Mouse (Mus musculus): ENCODE measurements at regions not wholly inside any gene's neighbourhood (a gene's known extent, or its start where the extent isn't known, plus 50 kb on each side); places are given as distances from the start of the nearest gene placed in this dataset.

DNA sequence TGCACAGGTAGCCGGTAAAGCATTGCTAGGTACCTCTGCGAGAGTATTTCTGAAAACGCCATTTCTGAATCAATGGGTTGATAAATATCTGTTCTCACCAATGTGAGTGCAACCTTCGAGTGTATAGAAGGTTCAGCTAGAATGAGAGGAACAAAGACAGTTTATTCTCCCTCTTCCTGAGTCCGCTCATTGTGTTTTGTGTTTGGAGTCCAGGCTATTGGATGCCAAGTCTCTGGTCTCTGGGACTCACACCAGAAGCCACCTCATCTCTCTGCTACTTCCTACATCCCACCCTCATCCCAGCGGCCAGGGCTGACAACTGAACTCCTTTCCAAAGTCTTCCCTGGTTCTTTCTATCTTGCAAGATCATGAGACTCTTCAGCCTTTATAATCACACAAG is 62.7 kb downstream of the Lrrc30 start:
- H3K9me3 ChIP-seq (ENCODE audit: control insufficient read depth, low read length): no peaks in the 10 kb centered on the region
- 91% methylated on average over 6 of the region's 6 CpGs for WGBS
- no peaks in the 10 kb centered on the region for H3K36me3 ChIP-seq (ENCODE audit: control insufficient read depth, insufficient read depth, low read length)
- DNase-seq (ENCODE audit: low spot score) (no peak), ATAC-seq (ENCODE audit: insufficient number of reproducible peaks, low FRiP score, low TSS enrichment, low read depth) (no peak)
- H3K4me3 ChIP-seq (ENCODE audit: low read depth, low read length): no peak overlapping the region
- H3K27me3 ChIP-seq (ENCODE audit: control insufficient read depth, insufficient read depth, low read length): no peaks in the 10 kb centered on the region
- H3K4me1 ChIP-seq (ENCODE audit: control insufficient read depth, insufficient read depth, low read length): no peaks in the 10 kb centered on the region
- no peak overlapping the region for H3K27ac ChIP-seq (replicated peaks; ENCODE audit: low read depth, low read length)
- no peak overlapping the region for H3K9ac ChIP-seq (ENCODE audit: low read length)
- no peak overlapping the region for H3K4me2 ChIP-seq (ENCODE audit: low read depth, severe bottlenecking)

DNA sequence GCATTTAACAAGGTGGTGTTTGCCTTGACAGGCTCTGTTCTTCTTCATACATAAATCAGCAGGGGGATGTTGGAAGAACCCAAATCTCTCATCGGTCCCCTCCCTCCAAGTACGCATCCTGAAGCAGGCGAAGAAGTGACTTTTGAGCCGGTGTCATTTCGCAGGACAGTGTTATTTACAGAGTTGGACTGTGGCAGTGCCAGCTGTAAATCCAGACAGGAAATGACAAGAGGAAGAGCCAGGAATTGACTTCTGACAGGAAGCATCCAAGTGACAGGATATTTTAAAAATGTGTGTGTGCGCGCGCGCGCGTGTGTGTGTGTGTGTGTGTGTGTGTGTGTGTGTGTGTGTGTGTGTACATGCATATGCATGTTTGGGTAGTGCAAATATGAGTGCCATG is 66.3 kb downstream of the Lrrc30 start:
- Histone ChIP-seq H3K36me3 (ENCODE audit: control insufficient read depth, insufficient read depth, low read length) (no peaks in the 10 kb centered on the region), H3K4me2 (ENCODE audit: low read depth, severe bottlenecking) (no peak overlapping the region), H3K4me3 (ENCODE audit: low read depth, low read length) (no peak overlapping the region), H3K9ac (ENCODE audit: low read length) (no peak overlapping the region), H3K4me1 (ENCODE audit: control insufficient read depth, insufficient read depth, low read length) (no peaks in the 10 kb centered on the region), H3K9me3 (ENCODE audit: control insufficient read depth, low read length) (no peaks in the 10 kb centered on the region), H3K27ac (replicated peaks; ENCODE audit: low read depth, low read length) (no peak overlapping the region), H3K27me3 (ENCODE audit: control insufficient read depth, insufficient read depth, low read length) (no peaks in the 10 kb centered on the region)
- no peak for ATAC-seq (ENCODE audit: insufficient number of reproducible peaks, low FRiP score, low TSS enrichment, low read depth)
- DNase-seq (ENCODE audit: low spot score): no peak
- 81% methylated on average over 11 of the region's 11 CpGs for WGBS

DNA sequence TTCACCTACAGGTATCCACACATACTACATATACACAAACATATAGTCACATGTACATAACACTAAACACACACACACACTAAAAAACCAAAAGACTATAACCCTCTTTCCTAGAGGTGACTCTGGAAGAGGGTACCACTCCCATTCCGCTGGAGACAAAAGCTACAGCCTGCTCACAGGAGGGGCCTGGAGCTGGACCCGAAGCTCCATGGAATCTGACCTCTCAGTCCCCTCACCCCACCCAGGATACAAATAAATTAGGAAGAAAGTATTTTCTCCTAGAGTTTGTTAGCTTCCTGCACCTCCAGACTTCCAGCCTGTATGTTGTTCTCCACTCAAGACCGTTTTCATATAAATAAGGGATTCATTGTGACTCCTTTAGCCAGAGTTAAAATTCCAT is 66.8 kb downstream of the Lrrc30 start:
- ATAC-seq (ENCODE audit: insufficient number of reproducible peaks, low FRiP score, low TSS enrichment, low read depth) (no peak), DNase-seq (ENCODE audit: low spot score) (no peak)
- H3K27ac ChIP-seq (replicated peaks; ENCODE audit: low read depth, low read length): no peak overlapping the region

DNA sequence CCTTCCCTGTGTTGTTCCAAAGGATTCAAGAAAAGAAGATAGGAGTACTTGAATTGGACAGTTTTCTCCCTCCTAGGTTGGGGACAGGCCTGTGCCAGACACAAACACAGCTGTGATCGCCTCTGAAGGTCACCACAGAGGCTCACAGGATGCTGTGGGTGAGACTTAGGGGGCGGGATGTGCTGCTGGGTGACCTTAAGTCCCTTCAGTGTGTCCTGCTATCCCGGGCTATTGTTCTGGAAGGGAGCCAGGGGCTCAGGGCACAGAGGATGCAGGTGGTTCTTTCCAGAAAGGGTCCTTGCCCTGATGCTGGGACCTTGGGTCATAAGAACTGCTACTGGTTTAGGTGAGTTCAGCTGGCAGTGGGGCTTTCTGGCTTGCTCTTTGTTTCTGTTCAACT is 67.7 kb downstream of the Lrrc30 start:
- no peak overlapping the region for H3K27ac ChIP-seq (replicated peaks; ENCODE audit: low read depth, low read length)
- H3K9me3 ChIP-seq (ENCODE audit: control insufficient read depth, low read length): no peaks in the 10 kb centered on the region
- H3K4me2 ChIP-seq (ENCODE audit: low read depth, severe bottlenecking): no peak overlapping the region
- H3K4me1 ChIP-seq (ENCODE audit: control insufficient read depth, insufficient read depth, low read length): no peaks in the 10 kb centered on the region
- no peak overlapping the region for H3K4me3 ChIP-seq (ENCODE audit: low read depth, low read length)
- H3K27me3 ChIP-seq (ENCODE audit: control insufficient read depth, insufficient read depth, low read length): no peaks in the 10 kb centered on the region
- DNase-seq (ENCODE audit: low spot score): no peak
- H3K9ac ChIP-seq (ENCODE audit: low read length): no peak overlapping the region
- no peak for ATAC-seq (ENCODE audit: insufficient number of reproducible peaks, low FRiP score, low TSS enrichment, low read depth)
- no peaks in the 10 kb centered on the region for H3K36me3 ChIP-seq (ENCODE audit: control insufficient read depth, insufficient read depth, low read length)
- 69% methylated on average over 3 of the region's 3 CpGs for WGBS

More for the DNA sequence above, 66.8 kb downstream of the Lrrc30 start:
- no peak overlapping the region for H3K4me3 ChIP-seq (ENCODE audit: low read depth, low read length)
- no peak overlapping the region for H3K4me2 ChIP-seq (ENCODE audit: low read depth, severe bottlenecking)
- no peaks in the 10 kb centered on the region for H3K36me3 ChIP-seq (ENCODE audit: control insufficient read depth, insufficient read depth, low read length)
- H3K9ac ChIP-seq (ENCODE audit: low read length): no peak overlapping the region
- H3K27me3 ChIP-seq (ENCODE audit: control insufficient read depth, insufficient read depth, low read length): no peaks in the 10 kb centered on the region
- no peaks in the 10 kb centered on the region for H3K4me1 ChIP-seq (ENCODE audit: control insufficient read depth, insufficient read depth, low read length)
- 45% methylated on average over 3 of the region's 3 CpGs for WGBS
- no peaks in the 10 kb centered on the region for H3K9me3 ChIP-seq (ENCODE audit: control insufficient read depth, low read length)

DNA sequence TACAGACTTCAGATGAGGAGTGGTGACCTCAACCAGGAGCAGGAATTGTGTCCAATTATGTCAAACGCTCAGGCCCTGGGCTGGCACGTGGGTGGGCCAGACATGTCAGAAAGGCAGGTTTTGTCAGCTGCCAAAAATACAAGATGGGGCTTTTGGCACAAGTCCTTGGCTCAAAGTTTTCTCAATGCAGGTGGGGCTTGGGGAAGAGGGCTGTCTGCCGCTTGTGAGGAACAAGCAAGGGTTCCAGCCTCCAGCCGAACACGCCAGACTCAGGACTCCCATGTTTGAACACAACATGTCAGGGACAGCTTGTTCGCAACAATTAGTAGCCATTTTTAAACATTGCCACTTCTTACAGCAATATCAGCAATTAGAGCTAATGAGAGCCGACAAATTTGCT is 69.5 kb downstream of the Lrrc30 start:
- Histone ChIP-seq H3K27ac (replicated peaks; ENCODE audit: low read depth, low read length) (no peak overlapping the region), H3K4me2 (ENCODE audit: low read depth, severe bottlenecking) (no peak overlapping the region), H3K27me3 (ENCODE audit: control insufficient read depth, insufficient read depth, low read length) (no peaks in the 10 kb centered on the region), H3K9me3 (ENCODE audit: control insufficient read depth, low read length) (no peaks in the 10 kb centered on the region), H3K4me1 (ENCODE audit: control insufficient read depth, insufficient read depth, low read length) (no peaks in the 10 kb centered on the region), H3K4me3 (ENCODE audit: low read depth, low read length) (no peak overlapping the region), H3K9ac (ENCODE audit: low read length) (no peak overlapping the region), H3K36me3 (ENCODE audit: control insufficient read depth, insufficient read depth, low read length) (no peaks in the 10 kb centered on the region)
- DNase-seq (ENCODE audit: low spot score) (no peak), ATAC-seq (ENCODE audit: insufficient number of reproducible peaks, low FRiP score, low TSS enrichment, low read depth) (no peak)
- 77% methylated on average over 7 of the region's 7 CpGs for WGBS

DNA sequence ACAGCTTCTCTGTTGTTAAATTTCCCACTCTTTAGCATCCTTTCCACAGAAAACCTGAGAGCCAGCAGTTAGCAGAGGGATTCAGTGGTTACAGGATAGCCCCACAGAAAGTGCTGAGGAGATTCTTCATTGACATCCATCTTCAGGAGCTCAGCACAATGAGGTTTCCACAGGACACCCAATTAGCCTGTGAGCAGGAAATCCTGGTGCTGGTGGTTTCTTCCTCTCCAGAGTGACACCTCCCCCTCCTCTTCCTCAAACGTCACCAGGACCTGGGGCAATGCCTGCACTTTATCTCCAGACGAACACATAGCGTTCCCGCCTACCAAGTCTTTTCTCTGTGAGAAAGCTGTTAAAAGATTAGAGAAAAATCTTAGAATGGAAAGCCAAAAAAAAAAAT is 70.7 kb downstream of the Lrrc30 start:
- Histone ChIP-seq H3K4me2 (ENCODE audit: low read depth, severe bottlenecking) (no peak overlapping the region), H3K27me3 (ENCODE audit: control insufficient read depth, insufficient read depth, low read length) (no peaks in the 10 kb centered on the region), H3K9ac (ENCODE audit: low read length) (no peak overlapping the region), H3K4me1 (ENCODE audit: control insufficient read depth, insufficient read depth, low read length) (no peaks in the 10 kb centered on the region), H3K4me3 (ENCODE audit: low read depth, low read length) (no peak overlapping the region), H3K9me3 (ENCODE audit: control insufficient read depth, low read length) (no peaks in the 10 kb centered on the region), H3K27ac (replicated peaks; ENCODE audit: low read depth, low read length) (no peak overlapping the region), H3K36me3 (ENCODE audit: control insufficient read depth, insufficient read depth, low read length) (no peaks in the 10 kb centered on the region)
- ATAC-seq (ENCODE audit: insufficient number of reproducible peaks, low FRiP score, low TSS enrichment, low read depth) (no peak), DNase-seq (ENCODE audit: low spot score) (no peak)
- WGBS: 69% methylated on average over 4 of the region's 4 CpGs

DNA sequence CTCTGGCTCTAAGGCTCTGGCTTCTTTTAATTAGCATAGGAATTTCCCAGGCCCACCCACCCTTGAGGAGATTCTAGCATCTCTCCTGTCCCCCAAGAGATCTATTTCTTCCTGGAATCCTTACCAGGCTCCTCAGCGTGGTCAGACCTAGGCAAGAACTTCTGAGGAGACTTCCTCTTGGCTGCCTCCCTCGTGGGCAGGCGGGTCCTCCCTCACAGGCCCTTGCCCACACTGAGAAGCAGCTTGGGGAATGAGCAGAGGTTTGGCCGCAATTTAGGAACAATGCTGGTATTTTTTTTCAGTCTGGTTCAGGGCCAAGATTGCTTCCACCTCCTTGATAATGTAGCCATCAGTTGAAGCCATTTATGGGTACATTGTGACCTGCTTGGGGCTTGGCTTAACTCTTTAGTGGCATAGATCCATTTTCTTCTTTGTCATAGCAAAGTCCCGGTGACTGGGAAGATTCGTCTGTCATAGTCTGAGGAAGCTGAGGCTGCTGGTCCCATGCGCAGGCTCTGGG is 75.1 kb downstream of the Lrrc30 start:
- H3K4me3 ChIP-seq (ENCODE audit: low read depth, low read length): no peak overlapping the region
- H3K27ac ChIP-seq (replicated peaks; ENCODE audit: low read depth, low read length): no peak overlapping the region
- 63% methylated on average over 7 of the region's 7 CpGs for WGBS
- H3K4me2 ChIP-seq (ENCODE audit: low read depth, severe bottlenecking): no peak overlapping the region
- no peaks in the 10 kb centered on the region for H3K36me3 ChIP-seq (ENCODE audit: control insufficient read depth, insufficient read depth, low read length)
- no peaks in the 10 kb centered on the region for H3K9me3 ChIP-seq (ENCODE audit: control insufficient read depth, low read length)
- no peaks in the 10 kb centered on the region for H3K27me3 ChIP-seq (ENCODE audit: control insufficient read depth, insufficient read depth, low read length)
- no peak for DNase-seq (ENCODE audit: low spot score)
- H3K9ac ChIP-seq (ENCODE audit: low read length): no peak overlapping the region
- no peaks in the 10 kb centered on the region for H3K4me1 ChIP-seq (ENCODE audit: control insufficient read depth, insufficient read depth, low read length)
- ATAC-seq (ENCODE audit: insufficient number of reproducible peaks, low FRiP score, low TSS enrichment, low read depth): no peak

DNA sequence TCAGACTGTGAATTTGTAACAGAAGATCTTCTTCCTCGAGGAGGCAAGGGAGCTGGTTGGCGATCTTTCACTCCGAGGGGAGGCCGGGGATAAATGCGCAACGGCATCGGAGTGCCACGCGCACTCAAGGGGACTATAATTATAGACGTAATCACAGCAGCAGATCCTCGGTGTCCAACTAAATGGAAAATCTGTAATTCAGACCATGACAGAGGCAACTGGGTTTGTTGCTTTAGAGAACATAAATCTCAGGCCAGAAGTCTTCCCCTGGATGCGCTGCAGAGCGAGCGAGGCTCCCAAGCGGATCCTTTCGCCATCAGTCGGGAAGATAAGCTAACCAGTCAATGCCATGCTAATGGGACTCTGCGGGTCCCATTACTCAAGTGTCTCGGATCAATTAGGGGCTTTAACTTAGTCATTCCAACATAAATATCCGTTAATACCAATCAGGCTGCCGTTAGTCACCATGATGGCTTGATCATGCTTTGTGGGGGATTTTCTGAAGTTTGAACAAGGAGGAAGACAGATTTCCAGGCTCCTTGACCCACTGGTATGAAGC is 79.9 kb downstream of the Lrrc30 start:
- Histone ChIP-seq H3K36me3 (ENCODE audit: control insufficient read depth, insufficient read depth, low read length) (no peaks in the 10 kb centered on the region), H3K9ac (ENCODE audit: low read length) (no peak overlapping the region), H3K4me2 (ENCODE audit: low read depth, severe bottlenecking) (no peak overlapping the region), H3K9me3 (ENCODE audit: control insufficient read depth, low read length) (no peaks in the 10 kb centered on the region), H3K4me1 (ENCODE audit: control insufficient read depth, insufficient read depth, low read length) (no peaks in the 10 kb centered on the region), H3K27me3 (ENCODE audit: control insufficient read depth, insufficient read depth, low read length) (no peaks in the 10 kb centered on the region), H3K4me3 (ENCODE audit: low read depth, low read length) (no peak overlapping the region), H3K27ac (replicated peaks; ENCODE audit: low read depth, low read length) (no peak overlapping the region)
- 90% methylated on average over 21 of the region's 21 CpGs for WGBS
- DNase-seq (ENCODE audit: low spot score) (no peak), ATAC-seq (ENCODE audit: insufficient number of reproducible peaks, low FRiP score, low TSS enrichment, low read depth) (no peak)

Measured in limb, embryonic 11.5 days (tissue).